Mouse (Mus musculus) embryo, embryonic 10 days (tissue): ENCODE measurements at regions not wholly inside any gene's neighbourhood (a gene's known extent, or its start where the extent isn't known, plus 50 kb on each side); places are given as distances from the start of the nearest gene placed in this dataset.

ENCODE experiments used
- DNase-seq: peaks from one replicate; pipeline ENCODE4 v3.0.0-alpha.2; 2015; ENCODE audit warnings: low spot score

- DNase-seq = no peak
Observed at GRCm38 (mm10) chrX:163302697-163303096, 246.8 kb downstream of the Grpr start.

- no peak for DNase-seq
Observed at GRCm38 (mm10) chrX:163301045-163301444, 248.4 kb downstream of the Grpr start.

- peak; percentile 18 for DNase-seq
Observed at GRCm38 (mm10) chrX:163296956-163297628, 252.4 kb downstream of the Grpr start.

GRCm38 (mm10) chrX:163261248-163261647 is 288.2 kb downstream of the Grpr start:
- DNase-seq = no peak

- no peak for DNase-seq
Observed at GRCm38 (mm10) chrX:163253048-163253447, 288.6 kb upstream of the S100g start.

- DNase-seq = no peak
Observed at GRCm38 (mm10) chrX:163205260-163205659, 240.9 kb upstream of the S100g start.

GRCm38 (mm10) chrX:163203446-163203845 is 239.0 kb upstream of the S100g start:
- DNase-seq = no peak

GRCm38 (mm10) chrX:163181588-163181987 is 217.2 kb upstream of the S100g start:
- no peak for DNase-seq

GRCm38 (mm10) chrX:163164810-163165209 is 200.4 kb upstream of the S100g start:
- DNase-seq = no peak

GRCm38 (mm10) chrX:163155251-163155650 is 190.9 kb upstream of the S100g start:
- no peak for DNase-seq

- no peak for DNase-seq
Observed at GRCm38 (mm10) chrX:163151970-163152369, 187.6 kb upstream of the S100g start.

- DNase-seq = peak; percentile 9
Observed at GRCm38 (mm10) chrX:163144475-163144874, 180.1 kb upstream of the S100g start.

- DNase-seq = no peak
Observed at GRCm38 (mm10) chrX:163139475-163139874, 175.1 kb upstream of the S100g start.

GRCm38 (mm10) chrX:163128626-163129025 is 164.2 kb upstream of the S100g start:
- no peak for DNase-seq

GRCm38 (mm10) chrX:163117681-163118393 is 153.4 kb upstream of the S100g start:
- DNase-seq = no peak

- DNase-seq = no peak
Observed at GRCm38 (mm10) chrX:163117237-163117636, 152.8 kb upstream of the S100g start.

- DNase-seq = no peak
Observed at GRCm38 (mm10) chrX:163095026-163095765, 130.8 kb upstream of the S100g start.
